Mouse (Mus musculus): ENCODE results near the gene Adora2b. TPM values are rescaled to one million over a fixed set of nuclear protein-coding genes. Genes with fewer than 3 reads are reported as not detected.

The Adora2b gene
- polyA plus RNA-seq, 1 experiment from 2014 or later, result 1.5 TPM

GRCm38 (mm10) chr11:62244471-62244870 lies 4.3 kb upstream of the Adora2b start:
- ATAC-seq (ENCODE audit: insufficient number of reproducible peaks, insufficient read depth, low FRiP score, low read depth), result no peak
- Histone ChIP-seq H3K36me3 (ENCODE audit: control insufficient read depth, insufficient read depth, low read length) (no peaks in the 10 kb centered on the region), H3K4me3 (ENCODE audit: control insufficient read depth in 1 of 2, insufficient read depth in 1 of 2, low read depth in 1 of 2, low read length in 2 of 2) (no peak overlapping the region), H3K9me3 (ENCODE audit: control insufficient read depth, low read length) (peaks cover 4% of the 10 kb centered on the region; the same call in 1 of the 2 replicates), H3K27ac (replicated peaks in 1 of 2; ENCODE audit: control insufficient read depth in 1 of 2, insufficient read depth in 1 of 2, low read depth in 2 of 2, low read length in 2 of 2) (no peak overlapping the region), H3K4me1 (ENCODE audit: control insufficient read depth in 2 of 2, insufficient read depth in 2 of 2, low read length in 2 of 2) (peaks cover 5 to 8% of the 10 kb centered on the region in 2 experiments; a peak in 3 of 4 replicates), H3K4me2 (ENCODE audit: low read length) (no peak overlapping the region), H3K27me3 (ENCODE audit: control insufficient read depth, insufficient read depth, low read length) (peaks cover 8% of the 10 kb centered on the region), H3K9ac (ENCODE audit: low read length) (no peak overlapping the region)
- 78% methylated on average over 4 of the region's 4 CpGs for WGBS

GRCm38 (mm10) chr11:62247759-62248400 lies 904 bp upstream of the Adora2b start:
- H3K9me3 ChIP-seq (ENCODE audit: control insufficient read depth, low read length), result peaks cover 4% of the 10 kb centered on the region; the same call in 1 of the 2 replicates
- no peak overlapping the region for H3K27ac ChIP-seq (replicated peaks in 1 of 2; ENCODE audit: control insufficient read depth in 1 of 2, insufficient read depth in 1 of 2, low read depth in 2 of 2, low read length in 2 of 2)
- peak overlapping the region; percentile 54 to 60 for H3K4me3 ChIP-seq (ENCODE audit: control insufficient read depth in 1 of 2, insufficient read depth in 1 of 2, low read depth in 1 of 2, low read length in 2 of 2)
- 34% methylated on average over 18 of the region's 18 CpGs for WGBS
- peak overlapping the region; percentile 100 for H3K4me2 ChIP-seq (ENCODE audit: low read length)
- no peak for ATAC-seq (ENCODE audit: insufficient number of reproducible peaks, insufficient read depth, low FRiP score, low read depth)
- no peaks in the 10 kb centered on the region for H3K36me3 ChIP-seq (ENCODE audit: control insufficient read depth, insufficient read depth, low read length)
- peaks cover 5 to 11% of the 10 kb centered on the region in 2 experiments; a peak in 3 of 4 replicates for H3K4me1 ChIP-seq (ENCODE audit: control insufficient read depth in 2 of 2, insufficient read depth in 2 of 2, low read length in 2 of 2)
- H3K9ac ChIP-seq (ENCODE audit: low read length), result peak overlapping the region; percentile 66
- peaks cover 32% of the 10 kb centered on the region for H3K27me3 ChIP-seq (ENCODE audit: control insufficient read depth, insufficient read depth, low read length)

- Histone ChIP-seq H3K9ac (ENCODE audit: low read length) (peak overlapping the region; percentile 66), H3K4me3 (ENCODE audit: control insufficient read depth in 1 of 2, insufficient read depth in 1 of 2, low read depth in 1 of 2, low read length in 2 of 2) (peak overlapping the region; percentile 54 to 60), H3K36me3 (ENCODE audit: control insufficient read depth, insufficient read depth, low read length) (no peaks in the 10 kb centered on the region), H3K27me3 (ENCODE audit: control insufficient read depth, insufficient read depth, low read length) (peaks cover 32% of the 10 kb centered on the region), H3K27ac (replicated peaks in 1 of 2; ENCODE audit: control insufficient read depth in 1 of 2, insufficient read depth in 1 of 2, low read depth in 2 of 2, low read length in 2 of 2) (no peak overlapping the region), H3K4me2 (ENCODE audit: low read length) (peak overlapping the region; percentile 100), H3K4me1 (ENCODE audit: control insufficient read depth in 2 of 2, insufficient read depth in 2 of 2, low read length in 2 of 2) (peaks cover 5 to 11% of the 10 kb centered on the region in 2 experiments; a peak in 3 of 4 replicates), H3K9me3 (ENCODE audit: control insufficient read depth, low read length) (peaks cover 4% of the 10 kb centered on the region; the same call in 1 of the 2 replicates)
- 4% methylated on average over 35 of the region's 35 CpGs for WGBS
- ATAC-seq (ENCODE audit: insufficient number of reproducible peaks, insufficient read depth, low FRiP score, low read depth), result no peak
Observed at GRCm38 (mm10) chr11:62249266-62250037, 668 bp downstream of the Adora2b start.

GRCm38 (mm10) chr11:62251047-62251446 lies 2.3 kb downstream of the Adora2b start:
- Histone ChIP-seq H3K9ac (ENCODE audit: low read length) (no peak overlapping the region), H3K4me1 (ENCODE audit: control insufficient read depth in 2 of 2, insufficient read depth in 2 of 2, low read length in 2 of 2) (peaks cover 5 to 11% of the 10 kb centered on the region in 2 experiments; a peak in 3 of 4 replicates), H3K27ac (replicated peaks in 1 of 2; ENCODE audit: control insufficient read depth in 1 of 2, insufficient read depth in 1 of 2, low read depth in 2 of 2, low read length in 2 of 2) (no peak overlapping the region), H3K27me3 (ENCODE audit: control insufficient read depth, insufficient read depth, low read length) (peaks cover 32% of the 10 kb centered on the region), H3K4me3 (ENCODE audit: control insufficient read depth in 1 of 2, insufficient read depth in 1 of 2, low read depth in 1 of 2, low read length in 2 of 2) (no peak overlapping the region), H3K36me3 (ENCODE audit: control insufficient read depth, insufficient read depth, low read length) (no peaks in the 10 kb centered on the region), H3K4me2 (ENCODE audit: low read length) (no peak overlapping the region), H3K9me3 (ENCODE audit: control insufficient read depth, low read length) (no peaks in the 10 kb centered on the region)
- no peak for ATAC-seq (ENCODE audit: insufficient number of reproducible peaks, insufficient read depth, low FRiP score, low read depth)
- WGBS, result 64% methylated on average over 11 of the region's 11 CpGs

- Histone ChIP-seq H3K36me3 (ENCODE audit: control insufficient read depth, insufficient read depth, low read length) (no peaks in the 10 kb centered on the region), H3K4me3 (ENCODE audit: control insufficient read depth in 1 of 2, insufficient read depth in 1 of 2, low read depth in 1 of 2, low read length in 2 of 2) (no peak overlapping the region), H3K27ac (replicated peaks in 1 of 2; ENCODE audit: control insufficient read depth in 1 of 2, insufficient read depth in 1 of 2, low read depth in 2 of 2, low read length in 2 of 2) (no peak overlapping the region), H3K9ac (ENCODE audit: low read length) (no peak overlapping the region), H3K4me1 (ENCODE audit: control insufficient read depth in 2 of 2, insufficient read depth in 2 of 2, low read length in 2 of 2) (peaks cover 3 to 11% of the 10 kb centered on the region in 2 experiments; a peak in 3 of 4 replicates), H3K4me2 (ENCODE audit: low read length) (no peak overlapping the region), H3K27me3 (ENCODE audit: control insufficient read depth, insufficient read depth, low read length) (peaks cover 32% of the 10 kb centered on the region), H3K9me3 (ENCODE audit: control insufficient read depth, low read length) (no peaks in the 10 kb centered on the region)
- WGBS, result 69% methylated on average over 5 of the region's 5 CpGs
- no peak for ATAC-seq (ENCODE audit: insufficient number of reproducible peaks, insufficient read depth, low FRiP score, low read depth)
Observed at GRCm38 (mm10) chr11:62253380-62253779, 4.6 kb downstream of the Adora2b start.

GRCm38 (mm10) chr11:62259214-62259613 lies 10.4 kb downstream of the Adora2b start:
- peaks cover 0 to 3% of the 10 kb centered on the region in 2 experiments; a peak in 1 of 4 replicates for H3K4me1 ChIP-seq (ENCODE audit: control insufficient read depth in 2 of 2, insufficient read depth in 2 of 2, low read length in 2 of 2)
- 47% methylated on average over 5 of the region's 5 CpGs for WGBS
- no peak overlapping the region for H3K9ac ChIP-seq (ENCODE audit: low read length)
- H3K27ac ChIP-seq (replicated peaks in 1 of 2; ENCODE audit: control insufficient read depth in 1 of 2, insufficient read depth in 1 of 2, low read depth in 2 of 2, low read length in 2 of 2), result no peak overlapping the region
- no peaks in the 10 kb centered on the region for H3K9me3 ChIP-seq (ENCODE audit: control insufficient read depth, low read length)
- 0 out of 2 replicates have a peak, but pooled peaks cover 7% of the 10 kb centered on the region for H3K27me3 ChIP-seq (ENCODE audit: control insufficient read depth, insufficient read depth, low read length)
- H3K4me3 ChIP-seq (ENCODE audit: control insufficient read depth in 1 of 2, insufficient read depth in 1 of 2, low read depth in 1 of 2, low read length in 2 of 2), result no peak overlapping the region
- no peak overlapping the region for H3K4me2 ChIP-seq (ENCODE audit: low read length)
- no peaks in the 10 kb centered on the region for H3K36me3 ChIP-seq (ENCODE audit: control insufficient read depth, insufficient read depth, low read length)
- ATAC-seq (ENCODE audit: insufficient number of reproducible peaks, insufficient read depth, low FRiP score, low read depth), result no peak

- WGBS, result 69% methylated on average over 7 of the region's 7 CpGs
- H3K9ac ChIP-seq (ENCODE audit: low read length), result no peak overlapping the region
- ATAC-seq (ENCODE audit: insufficient number of reproducible peaks, insufficient read depth, low FRiP score, low read depth), result no peak
Observed at GRCm38 (mm10) chr11:62263599-62263998, 14.8 kb downstream of the Adora2b start.

More at GRCm38 (mm10) chr11:62263599-62263998, 14.8 kb downstream of the Adora2b start:
- Histone ChIP-seq H3K36me3 (ENCODE audit: control insufficient read depth, insufficient read depth, low read length) (no peaks in the 10 kb centered on the region), H3K27ac (replicated peaks in 1 of 2; ENCODE audit: control insufficient read depth in 1 of 2, insufficient read depth in 1 of 2, low read depth in 2 of 2, low read length in 2 of 2) (no peak overlapping the region), H3K27me3 (ENCODE audit: control insufficient read depth, insufficient read depth, low read length) (0 out of 2 replicates have a peak, but pooled peaks cover 12% of the 10 kb centered on the region), H3K4me2 (ENCODE audit: low read length) (no peak overlapping the region), H3K4me1 (ENCODE audit: control insufficient read depth in 2 of 2, insufficient read depth in 2 of 2, low read length in 2 of 2) (peaks cover 3 to 7% of the 10 kb centered on the region in 2 experiments; a peak in 1 of 4 replicates), H3K9me3 (ENCODE audit: control insufficient read depth, low read length) (no peaks in the 10 kb centered on the region), H3K4me3 (ENCODE audit: control insufficient read depth in 1 of 2, insufficient read depth in 1 of 2, low read depth in 1 of 2, low read length in 2 of 2) (no peak overlapping the region)

Data from heart, embryonic 14.5 days (tissue).